Mouse (Mus musculus) ES-Bruce4 (cell line): Measurements from ENCODE around the gene Kdm2b.

Experiments
- CTCF ChIP-seq: IDR thresholded peaks from one replicate; pipeline ENCODE4 v1.8.1; 2011; ENCODE audit warnings: low read depth, low read length
- POLR2A ChIP-seq: IDR thresholded peaks from one replicate; pipeline ENCODE4 v1.8.1; 2011; ENCODE audit warnings: low read length; ENCODE audit not compliant: insufficient read depth

- no peak for TF ChIP-seq CTCF
- TF ChIP-seq POLR2A: no peak
Measured at GRCm38 (mm10) chr5:122938676-122939075, 50.9 kb downstream of the Kdm2b start.
